Mouse (Mus musculus): ENCODE data around the gene Ngp.
"Not testable (repeated sequence)": the region's sequence is repeated elsewhere in the genome, so short reads cannot be mapped to it uniquely, and the experiment has no call there.

Gene Ngp

GRCm38 (mm10) chr9:110419511-110420112 lies at the start of gene Ngp:
Gene Ngp (plus strand): TSS chr9:110419747.
- DNase-seq (ENCODE audit: low read depth, low spot score) = no peak

GRCm38 (mm10) chr9:110369860-110370259 lies 49.7 kb upstream of the Ngp start:
- no peak for DNase-seq (ENCODE audit: low read depth, low spot score)

DNA sequence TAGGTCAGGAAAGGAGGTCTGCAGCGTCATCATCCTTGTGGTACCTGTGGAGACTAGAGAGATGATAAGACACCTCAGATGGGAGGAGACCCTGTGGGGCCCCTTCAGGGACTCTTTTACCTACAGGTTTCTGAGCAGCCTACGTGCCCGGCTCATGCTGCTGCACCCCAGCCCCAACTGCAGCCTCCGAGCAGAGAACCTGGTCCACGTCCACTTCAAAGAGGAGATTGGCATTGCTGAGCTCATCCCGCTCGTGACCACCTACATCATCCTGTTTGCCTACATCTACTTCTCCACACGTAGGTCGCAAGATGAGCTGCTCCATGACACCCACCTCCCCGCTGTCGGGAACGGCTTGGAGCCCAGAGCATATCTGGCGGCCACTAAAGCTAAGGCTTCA lies 45.7 kb upstream of the Ngp start:
- DNase-seq (ENCODE audit: low read depth, low spot score) = no peak

DNA sequence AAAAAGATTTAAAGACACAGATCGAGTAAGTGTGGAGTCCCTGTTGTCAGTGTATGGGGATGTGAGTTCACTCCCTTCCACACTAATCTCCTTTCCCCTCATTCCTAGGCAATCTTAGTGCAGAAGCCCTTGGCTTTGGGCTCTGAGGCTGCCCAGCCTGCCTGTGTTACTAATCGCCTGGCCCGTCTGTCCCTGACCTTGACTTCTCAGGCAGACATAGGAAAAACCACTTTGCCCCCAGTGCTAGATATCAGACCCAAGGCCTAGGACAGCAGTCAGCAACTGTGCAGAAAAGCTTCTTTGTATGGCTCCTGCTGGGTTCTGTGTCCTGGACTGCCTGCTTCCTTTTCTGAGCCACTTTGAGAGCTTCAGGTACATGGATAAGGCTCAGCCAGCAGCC lies 43.9 kb upstream of the Ngp start:
- no peak for DNase-seq (ENCODE audit: low read depth, low spot score)

DNA sequence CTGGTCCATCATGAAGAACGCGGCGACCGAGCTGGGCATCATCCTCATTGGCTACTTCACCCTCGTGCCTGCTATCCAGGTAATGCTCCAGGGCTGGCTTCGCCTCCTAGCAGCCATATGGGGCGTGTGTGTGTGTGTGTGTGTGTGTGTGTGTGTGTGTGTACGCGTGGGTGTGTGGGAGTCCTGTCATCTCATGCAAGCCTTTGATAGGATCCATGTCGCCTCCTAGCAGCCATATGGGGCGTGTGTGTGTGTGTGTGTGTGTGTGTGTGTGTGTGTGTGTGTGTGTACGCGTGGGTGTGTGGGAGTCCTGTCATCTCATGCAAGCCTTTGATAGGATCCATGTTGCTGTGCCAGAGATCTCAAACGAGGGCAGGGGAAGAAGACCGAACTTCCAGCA lies 41.9 kb upstream of the Ngp start:
- not testable (repeated sequence) for DNase-seq (ENCODE audit: low read depth, low spot score)

GRCm38 (mm10) chr9:110379361-110379760 lies 40.2 kb upstream of the Ngp start:
- no peak for DNase-seq (ENCODE audit: low read depth, low spot score)

- no peak for DNase-seq (ENCODE audit: low read depth, low spot score)
These were observed 38.9 kb upstream of the Ngp start for GRCm38 (mm10) chr9:110380662-110381061.

DNA sequence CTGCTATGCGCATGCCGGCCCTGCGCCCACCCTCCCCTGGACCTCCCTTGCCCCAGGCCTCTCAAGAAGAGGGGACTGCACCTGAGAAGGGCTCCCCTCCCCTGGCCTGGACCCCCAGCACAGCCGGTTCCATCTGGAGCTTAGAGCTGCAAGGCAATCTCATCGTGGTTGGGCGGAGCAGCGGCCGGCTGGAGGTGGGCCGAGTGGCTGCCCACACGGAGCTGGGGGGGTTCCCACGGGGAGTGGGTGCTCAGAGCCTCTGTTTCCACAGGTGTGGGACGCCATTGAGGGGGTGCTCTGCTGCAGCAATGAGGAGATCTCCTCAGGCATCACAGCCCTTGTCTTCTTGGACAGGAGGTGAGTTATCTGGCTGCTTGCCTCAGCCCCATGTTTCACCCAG lies 38.3 kb upstream of the Ngp start:
- no peak for DNase-seq (ENCODE audit: low read depth, low spot score)

DNA sequence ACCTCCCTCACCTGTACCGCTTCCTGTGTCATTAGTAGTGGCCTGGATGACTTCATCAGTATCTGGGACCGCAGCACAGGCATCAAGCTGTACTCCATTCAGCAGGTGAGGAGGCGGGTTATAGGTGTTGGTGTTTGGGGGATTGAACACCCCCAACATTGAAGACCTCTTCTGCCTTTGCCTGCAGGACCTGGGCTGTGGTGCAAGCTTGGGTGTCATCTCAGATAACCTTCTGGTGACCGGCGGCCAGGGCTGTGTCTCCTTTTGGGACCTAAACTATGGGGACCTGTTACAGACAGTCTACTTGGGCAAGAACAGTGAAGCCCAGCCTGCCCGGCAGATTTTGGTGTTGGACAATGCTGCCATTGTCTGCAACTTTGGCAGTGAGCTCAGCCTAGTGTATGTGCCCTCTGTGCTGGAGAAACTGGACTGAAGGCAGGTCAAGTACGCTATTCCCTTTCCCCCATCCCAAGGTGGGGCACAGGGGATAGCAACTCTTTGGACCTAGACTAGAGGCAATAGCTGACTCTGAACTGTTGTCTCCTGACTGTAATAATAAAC lies 35.1 kb upstream of the Ngp start:
- DNase-seq (ENCODE audit: low read depth, low spot score) = no peak

DNA sequence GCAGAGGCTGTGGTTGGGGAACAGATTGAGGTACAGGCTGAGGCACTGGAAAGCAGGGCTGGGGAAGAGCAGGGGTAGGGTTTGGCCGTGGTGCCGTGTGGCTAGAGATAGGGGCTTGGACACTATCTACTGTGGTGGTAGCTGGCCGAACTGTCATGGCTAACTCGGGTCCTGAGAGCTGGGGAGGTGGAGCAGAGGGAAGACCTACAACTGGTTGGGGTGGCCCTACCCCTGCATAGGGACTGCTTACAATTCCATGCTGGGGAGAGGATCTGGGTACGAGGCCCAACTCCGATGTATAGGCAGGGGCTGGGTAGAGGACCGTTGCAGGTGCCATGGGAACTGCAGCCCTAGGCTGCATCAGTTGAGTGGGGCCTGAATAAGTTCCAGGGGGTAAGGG lies 31.5 kb upstream of the Ngp start:
- DNase-seq (ENCODE audit: low read depth, low spot score) = no peak

DNA sequence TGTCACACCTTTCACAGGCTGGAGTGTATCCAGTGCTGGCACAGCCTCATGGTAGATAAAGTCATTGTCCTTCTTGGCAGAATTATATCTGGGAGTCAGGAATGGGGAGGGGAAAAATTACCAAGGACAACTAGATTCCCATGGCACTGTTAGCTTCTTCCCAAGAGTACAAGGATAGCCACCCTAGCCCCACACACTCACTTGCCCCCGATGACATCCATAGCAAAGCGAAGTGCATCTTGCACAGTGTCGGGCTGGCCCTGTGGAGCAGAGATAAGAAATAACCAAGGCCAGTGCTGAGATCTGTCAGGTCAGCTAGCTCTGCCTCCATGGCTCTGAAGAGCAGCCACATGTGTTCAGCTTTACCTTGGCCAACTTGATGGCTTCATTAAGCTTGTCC lies 28.7 kb upstream of the Ngp start:
- no peak for DNase-seq (ENCODE audit: low read depth, low spot score)

- no peak for DNase-seq (ENCODE audit: low read depth, low spot score)
These were observed 26.3 kb upstream of the Ngp start for GRCm38 (mm10) chr9:110393295-110393694.

DNA sequence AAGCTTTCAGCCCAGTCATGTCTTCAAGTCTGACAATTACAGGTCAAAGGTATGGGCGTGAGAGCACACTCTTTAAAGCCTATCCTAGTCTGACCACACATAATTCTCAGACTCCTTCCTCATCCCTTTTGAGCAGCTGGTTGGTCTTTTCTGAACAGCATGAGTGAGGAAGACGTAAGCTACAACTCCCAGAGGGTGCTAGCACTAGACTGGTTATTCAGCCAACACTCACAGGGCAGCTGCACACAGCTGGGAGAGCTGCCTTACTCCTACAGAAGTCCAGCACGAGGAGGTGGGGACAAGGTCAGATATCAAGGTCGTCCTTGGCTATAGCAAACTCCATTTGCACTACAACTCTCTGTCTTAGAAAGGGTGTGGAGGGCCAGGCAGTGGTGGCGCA lies 18.9 kb upstream of the Ngp start:
- DNase-seq (ENCODE audit: low read depth, low spot score) = no peak

GRCm38 (mm10) chr9:110402731-110403130 lies 16.8 kb upstream of the Ngp start:
- DNase-seq (ENCODE audit: low read depth, low spot score) = no peak

DNA sequence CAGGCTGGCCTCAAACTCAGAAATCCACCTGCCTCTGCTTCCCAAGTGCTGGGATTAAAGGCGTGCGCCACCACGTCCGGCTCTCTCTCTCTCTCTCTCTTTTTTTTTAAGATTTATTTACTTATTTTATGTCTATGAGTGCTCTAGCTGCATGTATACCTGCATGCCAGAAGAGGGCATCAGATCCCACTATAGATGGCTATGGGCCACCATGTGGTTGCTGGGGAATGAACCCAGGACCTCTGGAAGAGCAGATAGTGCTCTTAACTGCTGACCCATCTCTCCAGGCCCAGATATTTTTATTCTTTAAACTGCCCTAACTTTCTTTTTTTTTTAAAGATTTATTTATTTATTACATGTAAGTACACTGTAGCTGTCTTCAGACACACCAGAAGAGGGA lies 16.3 kb upstream of the Ngp start:
- DNase-seq (ENCODE audit: low read depth, low spot score) = not testable (repeated sequence)

GRCm38 (mm10) chr9:110407311-110408098 lies 12.0 kb upstream of the Ngp start:
- peak; percentile 15 for DNase-seq (ENCODE audit: low read depth, low spot score)

DNA sequence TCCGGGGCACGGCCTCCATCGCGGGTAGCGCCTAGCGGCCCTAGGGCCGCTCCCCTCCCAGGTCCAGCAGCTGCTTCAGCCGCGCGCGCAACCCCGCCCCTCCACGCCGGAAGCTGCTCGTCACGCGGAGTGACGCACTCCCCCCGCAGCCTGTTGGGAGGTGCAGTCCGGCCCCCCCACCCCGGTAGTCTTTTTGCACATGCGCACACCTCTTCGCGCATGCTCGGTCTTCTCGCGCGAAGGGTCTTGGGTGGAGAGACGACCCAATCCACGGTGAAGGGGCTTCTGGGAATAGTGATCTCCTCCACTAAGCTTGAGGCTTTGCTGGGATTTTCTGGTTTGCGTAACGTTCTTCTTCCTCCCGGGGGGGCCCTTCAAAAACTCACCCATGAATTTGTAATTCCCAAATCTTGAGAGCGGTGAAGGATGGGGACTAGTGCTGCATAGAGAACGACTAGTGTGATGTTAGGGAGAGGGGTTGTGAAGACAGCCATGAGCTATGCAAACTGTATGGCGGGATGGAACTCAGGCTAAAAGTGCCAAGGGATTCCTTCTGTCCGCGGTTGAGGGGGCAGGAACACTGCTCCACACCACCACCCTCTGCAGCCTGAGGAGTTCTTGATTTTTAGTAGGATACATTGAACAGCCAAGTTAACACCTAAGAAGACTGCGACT lies 11.3 kb upstream of the Ngp start, which contains the start of gene Ptpn23:
Gene Ptpn23 (minus strand): TSS at position 115 of the 675 bp plus-strand sequence.
- DNase-seq (ENCODE audit: low read depth, low spot score) = peak; percentile 72

DNA sequence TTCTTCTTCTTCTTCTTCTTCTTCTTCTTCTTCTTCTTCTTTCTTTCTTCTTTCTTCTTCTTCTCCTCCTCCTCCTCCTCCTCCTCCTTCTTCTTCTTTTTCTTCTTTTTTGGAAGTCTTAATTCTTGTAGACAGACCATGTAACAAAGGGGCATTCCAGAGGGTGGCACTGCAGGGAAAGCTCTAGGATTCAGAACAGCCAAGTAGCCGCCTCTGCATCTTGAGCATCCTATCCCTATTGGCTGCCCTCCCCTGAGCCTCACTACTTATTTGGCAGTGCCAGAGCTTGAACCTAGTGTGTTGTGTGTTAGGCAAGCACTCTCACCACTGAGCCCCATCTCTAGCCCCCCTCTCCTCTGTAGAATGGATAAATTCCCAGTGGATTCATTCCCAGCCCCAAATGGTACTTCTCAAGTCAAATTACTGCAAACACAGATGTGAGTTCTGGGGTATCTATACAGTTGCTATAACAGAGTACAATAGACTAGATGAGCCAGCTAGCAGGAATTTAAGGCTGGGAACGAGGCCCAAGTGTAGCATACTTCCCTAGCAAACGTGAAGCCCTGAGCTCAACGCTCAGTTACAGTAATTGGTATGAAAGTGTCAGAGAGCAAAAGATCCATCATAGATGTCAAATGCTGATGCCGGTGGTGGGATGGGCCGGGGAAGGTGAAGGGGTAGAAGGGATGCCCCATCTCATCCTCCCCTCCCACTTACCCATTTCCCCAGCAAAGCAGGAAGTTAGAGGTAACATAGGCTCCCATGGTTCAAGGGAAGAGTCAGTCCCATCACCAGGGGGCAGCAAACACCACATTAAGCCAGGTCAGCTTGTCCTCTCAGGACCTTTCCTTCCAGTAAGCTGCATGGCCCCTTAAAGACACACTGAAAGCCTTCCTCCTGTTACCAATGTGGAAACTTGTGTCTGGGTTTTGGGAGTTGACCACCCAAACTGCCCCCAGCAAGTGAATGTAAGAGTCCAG lies 8.3 kb upstream of the Ngp start:
- DNase-seq (ENCODE audit: low read depth, low spot score) = peak; percentile 41

DNA sequence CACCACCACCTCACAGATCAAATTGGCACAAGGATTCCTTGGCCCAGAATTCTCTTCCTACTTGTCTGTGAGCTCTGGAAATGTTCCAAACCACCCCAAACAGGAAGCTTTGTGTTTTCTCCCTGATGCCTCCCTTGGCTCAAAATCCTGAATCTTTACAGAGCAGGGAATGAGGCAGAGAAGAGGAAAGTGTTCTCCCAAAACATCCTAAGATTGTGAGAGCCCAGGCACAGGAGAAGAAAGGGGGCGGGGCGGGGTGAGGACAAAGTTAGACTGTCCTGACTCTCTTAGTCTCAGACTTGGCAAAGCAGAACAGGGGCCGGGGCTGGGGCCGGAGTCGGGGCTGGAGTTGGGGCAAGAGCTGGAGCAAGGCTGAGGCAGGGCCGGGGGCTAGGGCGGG lies 6.6 kb upstream of the Ngp start:
- DNase-seq (ENCODE audit: low read depth, low spot score) = no peak

GRCm38 (mm10) chr9:110413785-110414184 lies 5.8 kb upstream of the Ngp start:
- DNase-seq (ENCODE audit: low read depth, low spot score) = no peak

DNA sequence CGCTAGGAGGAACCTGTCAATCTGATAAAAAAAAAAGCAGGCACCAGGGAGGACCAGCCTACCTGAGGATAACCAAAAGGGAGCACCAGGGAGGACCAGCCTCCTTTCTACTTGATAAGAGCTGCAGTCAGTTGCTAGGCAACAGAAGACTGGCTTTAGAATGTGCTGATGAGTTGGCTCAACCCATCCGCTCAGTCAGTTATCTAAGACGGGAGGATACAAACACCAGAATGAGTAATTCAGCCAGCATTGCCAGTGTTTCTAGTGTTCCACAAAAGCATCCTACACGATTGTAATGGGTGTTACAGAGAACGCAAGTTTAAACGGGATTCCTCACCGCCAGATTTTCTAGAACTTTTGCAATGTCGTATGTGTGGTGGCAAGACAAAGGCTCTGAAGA lies 11.7 kb downstream of the Ngp start:
- no peak for DNase-seq (ENCODE audit: low read depth, low spot score)

Data from c-Kit-negative CD71-positive TER-119-positive erythroid progenitor cells, embryonic 14.5 days (primary cell).